Mouse (Mus musculus) spleen, adult 2 months (tissue): ENCODE measurements around the gene Aspg. TPM values are rescaled to one million over a fixed set of nuclear protein-coding genes. Genes with fewer than 3 reads are reported as not detected.

Source experiments
- DNase-seq, 2 experiments: peaks; one replicate each; pipeline versions ENCODE4 v3.0.0 to v3.0.0-alpha.2; 2012 to 2021; ENCODE audit warnings: low spot score in 2 of 2, low read depth in 1 of 2
- H3K27ac ChIP-seq: fragments of 200-500 bp; 2 replicates; pipeline ENCODE4 v1.5.1; 2012; ENCODE audit warnings: low read length, inconsistent platforms; ENCODE audit not compliant: insufficient read depth
- H3K27me3 ChIP-seq: fragments of 200-500 bp; 2 replicates; pipeline ENCODE4 v1.6.1; 2012; ENCODE audit warnings: mild to moderate bottlenecking, moderate library complexity, low read length, inconsistent platforms; ENCODE audit not compliant: control insufficient read depth, insufficient read depth
- H3K36me3 ChIP-seq: fragments of 200-500 bp; 2 replicates; pipeline ENCODE4 v1.6.1; 2012; ENCODE audit warnings: mild to moderate bottlenecking, low read length, inconsistent platforms; ENCODE audit not compliant: control insufficient read depth, insufficient read depth
- H3K4me1 ChIP-seq: fragments of 200-500 bp; 2 replicates; pipeline ENCODE4 v1.6.1; 2011; ENCODE audit warnings: inconsistent platforms; ENCODE audit not compliant: control insufficient read depth, insufficient read depth, insufficient read length
- H3K4me3 ChIP-seq: fragments of 200-500 bp; 2 replicates; pipeline ENCODE4 v1.5.1; 2011; ENCODE audit warnings: mild to moderate bottlenecking, inconsistent platforms; ENCODE audit not compliant: insufficient read depth, insufficient read length; ENCODE audit errors: extremely low read depth
- CTCF ChIP-seq: fragments of 200-500 bp; IDR thresholded peaks from 2 replicates; pipeline ENCODE4 v1.5.1; 2011; ENCODE audit warnings: mild to moderate bottlenecking, inconsistent platforms; ENCODE audit not compliant: insufficient read depth, insufficient read length, insufficient replicate concordance; ENCODE audit errors: extremely low read depth
- POLR2A ChIP-seq: fragments of 200-500 bp; IDR thresholded peaks from 2 replicates; pipeline ENCODE4 v1.6.1; 2011; ENCODE audit warnings: low read depth, low read length, inconsistent platforms
- WGBS: fragments of 180-500 bp; shearing (Covaris S2); methylation state at CpG from one replicate; pipeline ENCODE4 v1.1.7; 2018; 5-methylcytosine and 5-hydroxymethylcytosine counted together
- polyA plus RNA-seq: library from polyadenylated mRNA; depleted of rRNA; stranded (reverse); fragments of >200 nt; gene quantifications from 2 replicates; pipeline ENCODE4 v1.2.3, GENCODE M21; 2012

Aspg gene
- polyA plus RNA-seq, 1 experiment: 0.54 TPM

DNA sequence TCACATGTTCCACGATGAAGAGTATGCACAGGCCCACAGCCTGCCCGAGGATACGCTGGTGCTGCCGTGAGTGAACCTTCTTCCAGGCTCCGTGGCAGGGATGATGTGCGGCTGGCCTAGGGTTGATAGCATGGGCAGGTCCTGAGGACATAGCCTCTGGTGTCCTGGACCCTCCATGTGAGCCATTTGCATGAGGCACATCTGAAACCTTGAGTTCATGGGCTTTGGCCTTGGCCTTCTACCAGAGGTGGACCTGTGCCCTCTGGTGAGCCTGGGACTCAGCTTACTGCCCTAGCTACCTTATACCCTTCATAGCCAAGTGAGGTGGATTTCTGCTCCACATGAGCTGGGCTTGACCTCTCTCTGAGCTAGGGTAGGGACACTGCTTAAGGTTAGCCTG is 5.8 kb downstream of the Aspg start:
- WGBS: 95% methylated on average over 6 of the region's 6 CpGs
- Histone ChIP-seq H3K27ac (no peak overlapping the region), H3K4me3 (no peak overlapping the region), H3K4me1 (no peaks in the 10 kb centered on the region), H3K36me3 (no peaks in the 10 kb centered on the region), H3K27me3 (no peaks in the 10 kb centered on the region)
- TF ChIP-seq CTCF (no peak), POLR2A (no peak)
- DNase-seq: no peak

GRCm38 (mm10) chr12:112112686-112113396 is 6.4 kb downstream of the Aspg start:
- Histone ChIP-seq H3K27me3 (no peaks in the 10 kb centered on the region), H3K4me3 (no peak overlapping the region), H3K4me1 (no peaks in the 10 kb centered on the region), H3K27ac (no peak overlapping the region), H3K36me3 (no peaks in the 10 kb centered on the region)
- no peak for DNase-seq
- TF ChIP-seq POLR2A: no peak
- TF ChIP-seq CTCF: no peak
- WGBS: 29% methylated on average over 13 of the region's 13 CpGs

GRCm38 (mm10) chr12:112113710-112114109 is 7.2 kb downstream of the Aspg start:
- no peaks in the 10 kb centered on the region for H3K36me3 ChIP-seq
- peak in 1 of 2 experiments; percentile 71 for DNase-seq
- H3K27me3 ChIP-seq: no peaks in the 10 kb centered on the region

DNA sequence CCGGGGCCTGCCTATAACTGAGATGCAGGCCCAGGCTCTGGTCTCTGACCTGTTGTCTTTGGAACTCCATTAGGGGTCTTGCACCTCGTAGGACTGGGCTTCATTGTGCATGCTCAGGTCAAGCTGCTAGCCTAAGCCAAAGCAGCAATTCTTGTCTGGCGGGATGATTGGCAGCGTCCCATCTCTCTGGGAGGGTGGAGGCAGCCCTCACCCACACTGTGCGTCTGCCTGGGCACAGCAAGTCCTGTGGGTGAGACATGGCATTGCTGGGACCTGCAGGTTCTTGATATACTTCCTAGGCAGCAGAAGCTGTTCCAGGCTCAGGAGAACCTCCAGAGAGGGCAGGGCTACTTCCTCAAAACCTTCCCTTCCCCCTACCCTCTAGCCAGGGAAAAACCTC is 10.5 kb downstream of the Aspg start:
- H3K27ac ChIP-seq: no peak overlapping the region
- no peak for DNase-seq
- no peaks in the 10 kb centered on the region for H3K4me1 ChIP-seq
- H3K27me3 ChIP-seq: no peaks in the 10 kb centered on the region
- no peak for TF ChIP-seq POLR2A
- TF ChIP-seq CTCF: no peak
- H3K36me3 ChIP-seq: no peaks in the 10 kb centered on the region
- no peak overlapping the region for H3K4me3 ChIP-seq
- WGBS: 65% methylated on average over 5 of the region's 5 CpGs

More at GRCm38 (mm10) chr12:112113710-112114109, 7.2 kb downstream of the Aspg start:
- H3K27ac ChIP-seq: no peak overlapping the region
- no peaks in the 10 kb centered on the region for H3K4me1 ChIP-seq
- no peak overlapping the region for H3K4me3 ChIP-seq
- peak; percentile 95 for TF ChIP-seq CTCF
- no peak for TF ChIP-seq POLR2A
- WGBS: 13% methylated on average over 7 of the region's 7 CpGs

DNA sequence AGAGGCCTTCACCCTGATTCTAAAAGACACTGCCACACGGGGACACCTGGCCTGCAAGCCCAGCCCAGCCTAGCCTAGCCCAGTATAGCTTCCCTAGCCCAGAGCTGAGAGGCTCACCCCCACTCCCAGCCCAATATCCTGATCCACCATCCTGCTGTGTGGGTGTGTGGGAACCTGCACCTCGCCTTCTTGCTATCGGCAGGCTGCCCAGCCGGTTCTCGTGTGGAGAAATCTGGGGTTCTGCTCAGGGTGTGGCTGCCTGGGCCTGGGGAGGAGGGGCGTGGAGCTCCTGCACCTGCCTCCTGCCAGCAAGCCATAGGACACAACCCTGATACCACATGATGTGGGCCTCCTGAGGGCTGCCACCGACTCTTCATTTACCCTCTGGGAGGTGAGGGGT is 11.2 kb downstream of the Aspg start:
- DNase-seq: no peak
- H3K36me3 ChIP-seq: no peaks in the 10 kb centered on the region
- H3K4me1 ChIP-seq: no peaks in the 10 kb centered on the region
- no peak overlapping the region for H3K27ac ChIP-seq
- 74% methylated on average over 7 of the region's 7 CpGs for WGBS
- H3K27me3 ChIP-seq: no peaks in the 10 kb centered on the region
- TF ChIP-seq CTCF: no peak
- TF ChIP-seq POLR2A: no peak
- H3K4me3 ChIP-seq: no peak overlapping the region

DNA sequence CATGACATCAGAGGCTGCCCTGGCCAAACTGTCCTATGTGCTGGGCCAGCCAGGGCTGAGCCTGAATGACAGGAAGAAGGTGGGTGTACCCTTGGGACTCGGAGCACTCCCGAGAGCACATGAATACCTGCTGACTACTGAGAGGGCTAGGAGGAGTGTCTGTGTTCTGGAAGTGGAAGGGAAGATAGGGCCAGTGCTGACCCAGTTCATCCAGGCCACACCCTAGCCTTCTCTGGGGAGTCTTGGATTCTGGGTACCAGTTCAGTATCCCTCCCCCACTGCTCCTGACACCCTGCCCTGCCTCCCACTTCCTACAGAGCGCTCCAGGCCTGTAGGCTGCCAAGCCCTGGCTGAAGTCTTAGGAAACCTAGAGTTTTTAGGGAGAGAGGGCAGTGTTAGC is 14.7 kb downstream of the Aspg start:
- Histone ChIP-seq H3K27ac (no peak overlapping the region), H3K36me3 (no peaks in the 10 kb centered on the region), H3K4me3 (no peak overlapping the region), H3K27me3 (no peaks in the 10 kb centered on the region), H3K4me1 (no peaks in the 10 kb centered on the region)
- TF ChIP-seq POLR2A: no peak
- TF ChIP-seq CTCF: no peak
- no peak for DNase-seq
- 74% methylated on average over 3 of the region's 3 CpGs for WGBS

GRCm38 (mm10) chr12:112125903-112126302 is 19.4 kb downstream of the Aspg start:
- Histone ChIP-seq H3K4me1 (no peaks in the 10 kb centered on the region; the same call in 1 of the 2 replicates), H3K4me3 (no peak overlapping the region), H3K27me3 (peaks cover 6% of the 10 kb centered on the region), H3K27ac (no peak overlapping the region), H3K36me3 (no peaks in the 10 kb centered on the region)
- TF ChIP-seq CTCF (no peak), POLR2A (no peak)
- DNase-seq: no peak
- 40% methylated on average over 14 of the region's 14 CpGs for WGBS
